Mouse (Mus musculus) macrophage (primary cell): ENCODE data around the gene Elk4. TPM values are rescaled to one million over a fixed set of nuclear protein-coding genes. Genes with fewer than 3 reads are reported as not detected.

Experiments
- H3K27ac ChIP-seq: fragments of 350-480 bp; formaldehyde crosslinking; 2 replicates; pipeline ENCODE4 v1.9.0; 2021
- H3K36me3 ChIP-seq: fragments of 350-480 bp; formaldehyde crosslinking; 2 replicates; pipeline ENCODE4 v1.9.0; 2021; ENCODE audit errors: inconsistent target
- H3K4me3 ChIP-seq: fragments of 350-480 bp; formaldehyde crosslinking; 2 replicates; pipeline ENCODE4 v1.9.0; 2021; ENCODE audit errors: inconsistent target
- H3K79me2 ChIP-seq: fragments of 350-480 bp; formaldehyde crosslinking; 2 replicates; pipeline ENCODE4 v1.9.0; 2021; ENCODE audit errors: inconsistent target
- WGBS: methylation state at CpG from one replicate; pipeline ENCODE4 v1.1.7; 2026; ENCODE audit warnings: inconsistent platforms; ENCODE audit not compliant: missing documents; 5-methylcytosine and 5-hydroxymethylcytosine counted together
- polyA plus RNA-seq: library from polyadenylated mRNA; stranded (reverse); fragments of 250-400 nt; gene quantifications from 3 replicates; pipeline ENCODE4 v1.2.4, GENCODE M21; 2018; ENCODE audit warnings: inconsistent platforms

Elk4 gene
- polyA plus RNA-seq, 1 experiment from 2014 or later = 25.3 TPM

GRCm38 (mm10) chr1:131972498-131973334 is 34.7 kb upstream of the Elk4 start:
- Histone ChIP-seq H3K36me3 (no peaks in the 10 kb centered on the region), H3K79me2 (no peaks in the 10 kb centered on the region), H3K4me3 (no peak overlapping the region), H3K27ac (no peak overlapping the region)
- 78% methylated on average over 13 of the region's 13 CpGs for WGBS

DNA sequence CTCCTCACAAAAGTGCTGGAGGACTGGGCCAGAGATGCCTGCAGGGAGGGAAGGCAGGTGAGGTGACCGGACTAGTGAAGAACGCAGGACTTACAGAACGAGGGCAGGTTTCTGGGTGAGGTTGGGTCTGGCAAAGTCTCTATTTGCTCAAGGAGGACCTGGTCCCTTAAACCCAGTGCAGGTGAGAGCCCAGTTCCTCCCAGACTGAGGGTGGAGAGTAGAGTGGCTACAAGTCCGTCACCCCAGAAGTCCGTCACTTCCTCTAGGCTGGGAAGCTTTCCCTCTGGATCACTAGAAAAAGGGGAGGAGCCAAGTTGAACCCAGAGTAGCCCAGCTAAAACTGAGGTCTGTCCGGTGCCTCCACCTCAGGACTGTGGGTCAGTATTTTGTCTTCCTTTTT is 33.4 kb upstream of the Elk4 start:
- WGBS = 93% methylated on average over 6 of the region's 6 CpGs
- Histone ChIP-seq H3K4me3 (no peak overlapping the region), H3K79me2 (no peaks in the 10 kb centered on the region), H3K27ac (no peak overlapping the region), H3K36me3 (no peaks in the 10 kb centered on the region)

DNA sequence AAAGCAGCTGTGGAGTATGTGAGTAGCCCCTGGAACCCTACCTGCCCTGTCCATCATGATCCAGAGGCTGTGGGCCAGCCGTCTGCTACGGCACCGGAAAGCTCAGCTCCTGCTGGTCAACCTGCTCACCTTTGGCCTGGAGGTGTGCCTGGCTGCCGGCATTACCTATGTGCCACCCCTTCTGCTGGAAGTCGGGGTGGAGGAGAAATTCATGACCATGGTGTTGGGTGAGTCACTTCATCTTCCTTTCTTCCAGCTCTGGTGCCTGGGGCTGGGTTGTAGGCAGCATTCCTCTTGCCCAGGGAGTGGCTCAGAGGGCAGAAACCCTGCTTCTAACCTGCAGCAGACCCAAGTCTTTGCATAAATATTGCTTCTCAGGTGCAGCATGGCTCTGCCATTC is 30.5 kb upstream of the Elk4 start:
- WGBS = 96% methylated on average over 5 of the region's 5 CpGs

DNA sequence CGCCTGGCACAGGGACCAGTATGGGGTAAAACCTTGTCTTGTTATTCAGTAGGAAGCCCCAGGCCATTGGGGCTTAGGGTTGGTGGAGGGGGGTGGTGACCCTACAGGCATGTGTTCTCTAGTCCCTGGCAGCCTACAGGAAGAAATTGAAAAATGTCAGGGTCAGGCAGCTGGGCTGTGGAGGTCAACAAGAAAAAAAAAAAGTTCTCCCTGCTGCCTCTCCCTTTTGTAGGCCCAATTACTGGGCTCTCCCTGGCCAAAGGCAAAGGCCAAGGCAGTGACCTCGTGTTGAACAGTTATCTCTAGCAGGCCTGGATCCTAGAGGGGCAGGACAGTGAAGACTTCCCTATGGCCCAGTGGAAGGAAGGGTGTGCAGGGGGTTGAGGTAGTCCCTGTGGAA is 26.9 kb upstream of the Elk4 start:
- H3K36me3 ChIP-seq = no peaks in the 10 kb centered on the region
- H3K79me2 ChIP-seq = no peaks in the 10 kb centered on the region
- H3K27ac ChIP-seq = no peak overlapping the region
- H3K4me3 ChIP-seq = no peak overlapping the region
- WGBS = 82% methylated on average over 2 of the region's 2 CpGs

More for the DNA sequence above, 30.5 kb upstream of the Elk4 start:
- Histone ChIP-seq H3K4me3 (no peak overlapping the region), H3K79me2 (no peaks in the 10 kb centered on the region), H3K36me3 (no peaks in the 10 kb centered on the region), H3K27ac (no peak overlapping the region)

GRCm38 (mm10) chr1:131981378-131982013 is 25.9 kb upstream of the Elk4 start:
- 64% methylated on average over 12 of the region's 12 CpGs for WGBS
- Histone ChIP-seq H3K27ac (no peak overlapping the region), H3K79me2 (no peaks in the 10 kb centered on the region), H3K4me3 (no peak overlapping the region), H3K36me3 (no peaks in the 10 kb centered on the region)

DNA sequence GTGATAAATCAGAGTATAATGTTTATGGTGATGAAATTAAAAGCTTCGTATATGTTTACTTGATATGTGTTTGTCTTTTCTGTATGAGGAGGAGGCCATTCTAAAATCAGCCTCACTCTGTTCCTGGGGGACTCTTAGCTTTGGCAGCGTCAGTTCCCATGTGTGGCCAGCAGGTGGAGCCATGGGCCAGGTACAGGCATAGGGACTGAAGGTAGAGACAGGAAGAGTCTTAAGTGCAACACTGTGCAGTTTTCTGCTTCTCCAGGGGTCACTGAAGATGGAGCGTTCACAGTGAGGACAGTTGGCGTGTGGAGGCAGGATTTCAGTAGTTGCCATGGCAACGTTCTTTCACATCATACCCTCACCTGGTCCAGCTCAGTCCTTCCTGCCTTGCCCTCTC is 24.5 kb upstream of the Elk4 start:
- H3K36me3 ChIP-seq = no peaks in the 10 kb centered on the region
- no peaks in the 10 kb centered on the region for H3K79me2 ChIP-seq
- 6% methylated on average over 5 of the region's 5 CpGs for WGBS
- H3K4me3 ChIP-seq = no peak overlapping the region
- H3K27ac ChIP-seq = no peak overlapping the region

DNA sequence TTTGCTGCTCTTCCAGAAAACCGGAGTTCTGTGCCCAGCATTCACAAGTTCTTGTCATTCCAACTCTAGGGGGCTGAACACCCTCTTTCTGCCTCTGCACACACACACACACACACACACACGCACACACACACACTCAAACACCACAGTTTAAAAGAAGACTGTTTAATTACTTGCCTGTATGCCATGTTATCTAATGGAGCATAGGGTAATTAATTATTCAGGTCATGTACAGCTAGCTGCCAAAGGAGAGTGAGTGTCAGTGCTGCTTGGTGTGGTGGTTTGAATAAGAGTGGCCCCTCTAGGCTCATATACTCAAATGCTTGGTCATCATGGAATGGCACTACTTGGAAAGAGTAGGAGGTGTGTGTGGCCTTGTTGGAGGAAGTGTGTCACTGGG is 23.6 kb upstream of the Elk4 start:
- 82% methylated on average over 1 of the region's 2 CpGs for WGBS
- Histone ChIP-seq H3K79me2 (no peaks in the 10 kb centered on the region), H3K36me3 (no peaks in the 10 kb centered on the region), H3K4me3 (no peak overlapping the region), H3K27ac (no peak overlapping the region)

GRCm38 (mm10) chr1:131987432-131987831 is 20.0 kb upstream of the Elk4 start:
- 82% methylated on average over 14 of the region's 15 CpGs for WGBS
- H3K79me2 ChIP-seq = no peaks in the 10 kb centered on the region
- no peak overlapping the region for H3K27ac ChIP-seq
- H3K4me3 ChIP-seq = no peak overlapping the region
- no peaks in the 10 kb centered on the region for H3K36me3 ChIP-seq

DNA sequence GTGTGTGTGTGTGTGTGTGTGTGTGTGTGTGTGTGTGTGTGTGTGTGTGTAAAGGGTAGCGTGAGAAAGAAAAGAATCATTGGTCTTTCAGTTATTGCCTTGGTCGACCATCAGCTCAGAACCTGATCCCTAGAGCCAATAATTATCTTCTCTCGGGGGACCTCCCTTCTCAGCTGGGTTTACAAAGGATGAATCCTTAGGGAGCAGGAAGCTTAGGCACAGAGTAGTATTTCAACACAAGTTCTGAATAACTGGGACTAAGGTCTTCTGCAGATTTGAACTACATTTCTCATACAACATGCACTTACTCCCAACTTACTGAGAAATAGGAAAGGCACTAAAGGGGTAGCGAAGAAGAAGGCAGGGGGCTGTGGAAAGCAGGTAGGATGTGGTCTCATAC is 17.9 kb upstream of the Elk4 start:
- no peak overlapping the region for H3K27ac ChIP-seq
- no peaks in the 10 kb centered on the region for H3K36me3 ChIP-seq
- H3K79me2 ChIP-seq = no peaks in the 10 kb centered on the region
- 96% methylated on average over 3 of the region's 4 CpGs for WGBS
- H3K4me3 ChIP-seq = no peak overlapping the region

DNA sequence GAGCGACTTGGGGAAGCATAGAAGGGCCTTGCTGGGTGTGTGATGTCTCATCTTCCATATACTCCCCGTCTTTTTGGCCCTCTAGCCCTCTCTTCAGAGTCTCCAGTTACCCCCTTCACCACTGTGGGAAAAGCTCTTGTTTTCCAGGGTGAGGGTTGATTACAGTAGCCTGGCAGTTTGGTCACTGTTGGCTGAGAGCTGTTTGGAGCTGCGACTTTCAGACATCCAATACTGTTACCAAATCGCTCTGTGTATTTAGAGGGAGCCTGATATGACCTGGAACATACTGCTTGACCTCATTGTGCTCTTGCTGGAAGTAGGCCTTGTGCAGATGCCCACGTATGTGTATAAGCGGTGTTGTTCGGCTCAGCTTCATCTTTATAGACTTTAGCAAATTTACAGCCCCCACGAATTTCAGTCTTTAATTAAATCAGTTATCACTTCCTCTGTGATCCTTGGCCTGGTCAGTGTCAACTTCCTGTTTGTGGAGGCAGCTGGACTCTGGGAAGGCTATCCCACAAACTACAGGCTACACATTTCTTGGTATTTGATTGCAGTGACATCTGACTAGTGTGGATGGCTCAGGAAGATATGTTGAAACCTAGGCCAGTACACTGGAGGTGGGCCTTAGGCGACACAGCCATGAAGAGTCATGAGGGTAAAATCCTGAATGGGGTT is 17.2 kb upstream of the Elk4 start:
- Histone ChIP-seq H3K4me3 (no peak overlapping the region), H3K27ac (no peak overlapping the region), H3K79me2 (no peaks in the 10 kb centered on the region), H3K36me3 (no peaks in the 10 kb centered on the region)
- WGBS = 86% methylated on average over 9 of the region's 9 CpGs

GRCm38 (mm10) chr1:131992561-131993001 is 14.8 kb upstream of the Elk4 start:
- Histone ChIP-seq H3K79me2 (no peaks in the 10 kb centered on the region), H3K27ac (no peak overlapping the region), H3K36me3 (no peaks in the 10 kb centered on the region), H3K4me3 (no peak overlapping the region)
- 70% methylated on average over 7 of the region's 7 CpGs for WGBS

GRCm38 (mm10) chr1:131993169-131994040 is 14.0 kb upstream of the Elk4 start:
- 61% methylated on average over 12 of the region's 12 CpGs for WGBS
- Histone ChIP-seq H3K27ac (no peak overlapping the region), H3K79me2 (no peaks in the 10 kb centered on the region), H3K4me3 (no peak overlapping the region), H3K36me3 (no peaks in the 10 kb centered on the region)

DNA sequence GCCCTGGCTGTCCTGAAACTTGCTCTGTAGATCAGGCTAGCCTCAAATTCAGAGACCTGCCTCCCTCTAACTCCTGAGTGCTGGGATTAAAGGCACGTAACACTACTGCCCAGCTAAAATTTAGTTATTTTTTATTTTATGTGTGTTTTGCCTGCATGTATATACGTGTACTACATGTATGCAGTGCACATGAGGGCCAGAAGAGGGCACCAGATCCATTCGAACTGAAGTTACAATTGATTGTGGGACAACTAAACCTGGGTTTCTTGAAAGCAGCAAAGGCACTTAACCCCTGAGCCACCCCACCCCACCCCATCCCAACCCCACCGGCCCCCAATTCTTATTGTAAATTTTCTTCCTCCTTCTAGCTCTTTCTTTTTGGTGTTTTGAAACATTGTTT is 12.3 kb upstream of the Elk4 start:
- Histone ChIP-seq H3K79me2 (no peaks in the 10 kb centered on the region), H3K27ac (no peak overlapping the region), H3K4me3 (no peak overlapping the region), H3K36me3 (no peaks in the 10 kb centered on the region)
- WGBS = 48% methylated on average over 4 of the region's 4 CpGs

- Histone ChIP-seq H3K4me3 (no peak overlapping the region), H3K27ac (no peak overlapping the region), H3K79me2 (no peaks in the 10 kb centered on the region), H3K36me3 (no peaks in the 10 kb centered on the region)
Observed at GRCm38 (mm10) chr1:132000506-132000905, 6.9 kb upstream of the Elk4 start.
